Mouse (Mus musculus): Measurements from ENCODE around the gene Eif3i.
"Not testable (repeated sequence)": the region's sequence is repeated elsewhere in the genome, so short reads cannot be mapped to it uniquely, and the experiment has no call there.

Gene Eif3i

DNA sequence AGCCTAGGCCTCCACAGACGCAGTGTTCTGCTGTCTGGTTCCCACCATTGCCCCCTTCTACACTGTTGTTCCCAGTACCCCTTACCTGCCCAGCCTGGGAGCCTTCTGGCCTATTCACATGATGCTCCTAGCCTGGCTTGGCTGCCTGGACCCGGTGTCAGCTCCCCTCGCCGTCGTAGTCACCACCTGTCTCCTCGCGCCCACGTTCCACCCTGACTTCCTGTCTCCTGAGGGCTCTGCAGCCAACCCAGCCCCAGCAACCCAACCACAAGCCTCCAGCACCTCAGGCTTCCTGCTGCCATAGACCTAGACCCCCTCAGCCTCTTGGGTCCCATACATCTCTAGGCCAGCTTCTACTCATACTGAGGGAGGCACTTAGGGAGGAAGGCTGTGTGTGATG is 27.0 kb downstream of the Eif3i start, which contains the start of gene Lck:
Gene Lck (minus strand): TSS at position 212 of the 400 bp plus-strand sequence.
- DNase-seq (ENCODE audit: low read depth) = no peak

GRCm38 (mm10) chr4:129573093-129573370 is 27.4 kb downstream of the Eif3i start:
- DNase-seq (ENCODE audit: low read depth) = no peak

DNA sequence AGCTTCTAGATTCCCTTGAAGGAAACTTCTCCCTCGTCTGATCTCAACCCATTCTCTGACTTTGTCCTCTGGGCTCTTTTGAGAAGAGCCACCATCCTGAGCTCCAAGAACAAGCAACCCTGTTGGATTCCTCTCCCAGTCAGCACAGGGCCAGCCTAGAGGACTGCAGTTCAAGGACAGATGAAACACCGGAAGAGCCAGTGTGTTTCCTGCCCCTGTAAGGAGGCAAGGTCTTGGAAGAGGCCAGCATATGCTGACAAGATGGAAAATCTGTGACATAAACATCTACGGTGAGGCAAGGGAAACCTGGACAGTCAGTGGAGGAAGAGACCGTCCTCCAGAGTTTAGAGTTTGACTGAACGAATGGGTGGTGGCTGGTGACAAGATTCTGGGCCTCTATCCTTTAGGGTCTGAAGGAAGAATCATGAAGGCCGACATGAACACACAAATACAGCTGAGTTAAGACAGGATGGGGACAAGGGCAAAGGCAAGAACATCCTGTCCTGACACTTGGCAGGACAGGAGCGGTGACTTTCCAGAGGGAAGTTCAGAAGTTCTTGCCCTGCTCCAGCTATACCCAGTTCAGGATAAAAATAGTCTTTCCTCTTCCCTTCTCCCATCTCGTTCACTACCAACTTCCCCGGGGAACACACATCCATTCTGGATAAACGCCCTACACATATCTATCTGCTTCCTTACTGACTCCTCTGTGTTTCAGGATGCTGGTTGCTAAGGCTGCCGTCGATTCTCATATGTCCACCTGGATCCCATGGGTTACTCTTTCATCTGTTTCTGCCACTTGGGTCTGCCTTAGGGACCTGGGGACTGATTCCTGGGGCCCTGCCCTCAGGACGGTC is 28.0 kb downstream of the Eif3i start:
- DNase-seq (ENCODE audit: low read depth) = no peak

DNA sequence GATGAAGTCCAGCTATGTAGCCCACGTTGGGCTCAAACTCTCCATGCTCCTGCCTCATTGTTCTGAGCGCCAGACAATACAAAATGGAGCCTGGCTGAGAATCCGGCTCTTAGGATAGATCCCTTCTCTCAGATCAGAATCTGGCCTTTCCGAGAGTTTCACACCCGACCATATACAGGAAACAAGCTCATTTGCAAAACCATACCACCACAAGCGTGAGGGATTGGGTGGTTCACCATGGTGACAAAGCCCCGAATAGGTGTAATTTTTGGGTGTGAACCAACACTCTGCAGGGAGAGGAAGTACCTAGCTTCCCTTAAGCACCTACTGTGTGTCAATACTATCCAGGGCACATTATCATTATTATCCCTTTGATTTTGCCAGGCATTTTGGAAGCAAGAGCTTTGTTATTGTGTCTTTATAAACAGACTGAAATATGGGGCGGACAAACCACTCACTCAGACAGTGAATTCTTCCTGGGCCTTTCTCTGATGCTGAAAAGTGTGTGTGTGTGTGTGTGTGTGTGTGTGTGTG is 28.8 kb downstream of the Eif3i start:
- DNase-seq (ENCODE audit: low read depth) = no peak

- no peak for DNase-seq (ENCODE audit: low read depth)
Measured at GRCm38 (mm10) chr4:129570028-129570427, 30.4 kb downstream of the Eif3i start.

DNA sequence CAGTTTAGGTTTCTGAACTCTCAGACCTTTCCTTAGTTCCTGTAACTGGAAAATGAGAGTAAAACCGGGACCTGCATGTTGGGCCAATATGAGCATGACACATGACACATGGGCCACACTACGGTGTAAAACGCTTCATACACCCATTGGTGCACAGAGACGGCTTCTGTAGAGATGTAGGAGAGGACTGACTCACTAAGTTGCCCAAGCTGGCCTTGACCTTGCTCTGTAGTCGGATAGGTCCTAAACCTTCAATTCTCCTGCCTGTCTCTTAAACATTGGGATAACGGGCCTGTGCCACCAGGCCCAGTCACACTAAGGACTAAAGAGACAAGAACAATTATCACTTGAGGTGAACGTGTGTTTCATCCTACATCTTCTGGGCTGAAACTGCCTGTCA is 32.1 kb downstream of the Eif3i start:
- DNase-seq (ENCODE audit: low read depth) = no peak

DNA sequence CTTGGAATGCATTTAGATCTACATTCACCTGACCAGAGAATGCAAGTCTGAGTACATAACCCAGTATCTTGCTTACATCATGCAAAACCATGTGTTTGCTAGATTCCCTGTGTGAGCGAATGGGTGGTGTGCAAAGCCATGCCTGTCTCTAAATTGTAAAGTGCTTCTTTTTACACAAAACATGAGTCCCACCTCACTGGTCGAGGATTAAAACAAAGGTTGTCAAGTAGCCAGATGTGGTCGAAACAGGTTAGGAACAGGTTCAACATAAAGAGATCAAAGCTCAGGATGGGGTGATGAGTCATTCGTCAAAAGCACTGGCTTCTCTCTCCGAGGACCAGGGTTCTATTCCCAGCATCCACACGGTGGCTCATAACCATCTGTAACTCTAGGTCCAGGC is 35.3 kb downstream of the Eif3i start:
- DNase-seq (ENCODE audit: low read depth) = no peak

DNA sequence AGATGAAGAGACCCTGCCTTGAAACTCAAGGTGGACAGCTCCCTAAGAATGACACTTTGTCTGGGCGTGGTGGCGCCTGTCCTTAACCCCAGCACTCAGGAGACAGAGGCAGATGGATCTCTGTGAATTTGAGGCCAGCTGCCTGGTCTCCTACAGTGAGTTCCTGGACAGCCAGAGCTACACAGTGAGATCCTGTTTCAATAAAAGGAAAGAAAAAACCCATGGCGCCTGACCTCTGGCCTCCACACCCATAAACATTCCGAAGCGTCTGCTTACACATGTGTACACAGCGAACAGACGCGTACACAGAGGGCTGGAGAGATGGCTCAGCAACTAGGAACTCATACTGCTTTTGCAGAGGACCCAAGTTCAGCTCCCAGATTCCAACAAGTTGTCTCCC is 36.7 kb downstream of the Eif3i start:
- no peak for DNase-seq (ENCODE audit: low read depth)

DNA sequence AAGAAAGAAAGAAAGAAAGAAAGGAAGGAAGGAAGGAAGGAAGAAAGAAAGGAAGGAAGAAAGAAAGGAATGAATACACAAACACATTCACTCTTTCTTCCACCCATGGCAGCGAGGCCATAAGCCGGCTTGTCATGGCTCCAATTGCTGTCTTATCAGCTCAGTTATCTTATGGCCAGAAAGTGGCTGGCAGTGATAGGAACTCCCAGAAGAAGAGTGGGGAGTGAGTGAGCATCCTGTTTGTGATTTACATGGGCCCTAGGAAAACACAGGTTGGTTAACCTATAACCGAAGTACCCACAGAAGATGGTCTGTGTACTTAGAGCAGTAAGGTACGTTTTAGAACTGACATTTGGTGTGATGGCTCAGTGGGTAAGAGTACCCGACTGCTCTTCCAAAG is 39.3 kb downstream of the Eif3i start:
- no peak for DNase-seq (ENCODE audit: low read depth)

GRCm38 (mm10) chr4:129558321-129558955 is 42.0 kb downstream of the Eif3i start:
- DNase-seq (ENCODE audit: low read depth) = no peak

DNA sequence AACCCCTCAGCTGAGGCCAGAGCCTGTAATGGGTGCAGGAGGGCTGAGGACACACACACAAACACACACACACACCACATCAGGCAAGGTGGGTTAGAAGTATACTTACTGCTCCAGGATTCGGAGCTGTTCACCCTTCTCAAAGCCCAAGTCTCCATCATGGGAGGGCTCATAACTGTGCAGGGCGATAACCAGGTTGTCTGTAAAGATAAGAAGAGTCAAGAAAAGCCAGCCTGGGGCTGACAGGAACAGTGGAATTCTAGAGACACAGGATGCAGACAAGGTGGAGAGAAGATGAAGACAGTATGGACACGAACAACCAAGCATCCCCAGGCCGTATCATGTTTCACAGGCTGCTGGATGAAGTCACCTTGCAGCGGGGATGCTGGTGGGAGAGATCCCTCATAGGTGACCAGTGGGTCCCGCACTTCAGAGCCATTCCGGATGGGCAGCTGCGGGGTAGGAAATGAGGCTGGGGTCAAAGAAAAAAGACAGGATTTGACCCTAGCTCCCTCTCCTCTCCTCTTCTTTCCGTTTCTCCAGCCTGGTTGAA is 43.1 kb downstream of the Eif3i start:
- DNase-seq (ENCODE audit: low read depth) = peak; percentile 82

DNA sequence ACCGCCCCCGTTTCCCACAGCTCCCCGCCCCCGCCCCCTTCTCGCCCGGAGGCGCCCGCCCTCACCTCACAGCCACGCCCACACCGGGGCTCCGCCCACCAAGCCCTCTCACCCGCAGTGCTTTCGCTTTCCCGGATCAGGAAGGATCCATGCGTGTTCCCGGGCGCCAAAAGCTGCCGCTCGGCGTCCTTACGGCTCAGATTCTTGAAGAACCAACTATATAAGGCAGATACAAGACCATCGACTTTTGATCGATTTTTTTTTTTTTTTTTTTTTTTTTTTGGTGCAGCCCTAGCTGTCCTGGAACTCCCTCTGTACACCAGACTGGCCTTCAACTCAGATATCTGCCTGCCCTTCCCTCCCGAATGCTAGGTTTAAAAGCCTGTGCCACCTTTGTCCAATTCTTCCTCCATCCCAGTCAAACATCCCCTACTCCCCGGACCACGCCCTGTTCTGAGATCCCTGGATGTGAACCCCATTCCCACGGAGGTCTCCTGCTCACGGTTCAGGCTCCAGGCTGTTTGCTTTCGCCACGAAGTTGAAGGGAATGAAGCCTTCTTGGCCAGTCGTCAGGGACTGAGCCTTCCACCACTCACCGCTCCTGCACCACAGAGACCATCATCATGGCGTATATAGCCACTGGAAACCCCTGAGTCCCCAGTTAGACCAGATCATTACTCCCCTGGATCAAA is 43.8 kb downstream of the Eif3i start:
- peak; percentile 77 for DNase-seq (ENCODE audit: low read depth)

DNA sequence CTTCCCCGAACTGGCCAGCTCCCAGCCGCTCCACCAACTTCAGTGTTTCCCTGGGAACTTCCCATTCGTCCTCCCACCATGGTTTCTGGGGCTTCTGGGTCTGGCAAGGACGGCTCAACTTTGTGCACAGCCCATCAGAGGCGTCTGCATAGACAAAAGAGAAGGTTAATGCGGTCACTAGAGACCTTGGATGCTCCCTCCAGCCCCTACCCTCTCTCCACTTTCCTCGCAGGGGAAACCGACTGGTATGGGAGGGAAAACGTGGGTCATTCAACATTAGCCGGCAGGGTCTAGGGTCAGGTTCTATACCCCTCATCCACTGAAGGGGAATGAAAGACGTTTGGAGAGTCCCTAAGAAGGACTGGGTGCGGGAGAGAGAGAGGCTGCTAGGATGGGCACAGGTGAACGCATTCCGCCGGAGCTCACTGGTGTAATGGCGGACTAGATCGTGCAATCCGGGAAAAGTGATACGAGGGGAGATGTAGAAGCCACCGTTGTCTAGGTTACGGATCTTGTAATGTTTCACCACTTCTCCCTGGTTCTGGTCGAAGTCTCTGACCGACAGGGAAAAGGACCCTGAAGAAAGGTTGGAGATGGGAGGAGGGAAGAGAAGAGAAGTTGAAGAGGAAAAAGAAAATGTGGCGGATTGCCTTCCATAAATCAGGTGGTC is 44.5 kb downstream of the Eif3i start:
- no peak for DNase-seq (ENCODE audit: low read depth)

DNA sequence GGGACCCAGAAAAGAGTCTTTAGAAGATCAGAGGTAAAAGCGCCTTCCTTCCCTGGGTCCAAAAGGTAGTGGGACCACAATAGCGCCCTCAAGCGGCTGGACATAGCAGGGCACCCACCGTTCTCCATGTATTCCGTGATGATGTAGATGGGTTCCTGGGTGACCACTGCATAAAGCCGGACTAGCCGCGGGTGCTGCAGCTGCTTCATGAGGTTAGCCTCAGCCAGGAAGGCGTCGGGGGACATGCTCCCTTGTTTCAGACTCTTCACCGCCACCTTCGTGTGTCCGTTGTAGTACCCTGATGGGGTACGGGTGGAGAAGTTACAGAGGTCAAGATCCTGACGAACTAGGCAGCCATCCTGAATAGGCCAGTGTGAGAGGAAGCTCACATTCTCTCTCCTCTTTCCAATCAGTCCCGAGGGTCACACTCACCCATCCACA is 45.0 kb downstream of the Eif3i start:
- DNase-seq (ENCODE audit: low read depth) = peak; percentile 65

- not testable (repeated sequence) for DNase-seq (ENCODE audit: low read depth)
Measured at GRCm38 (mm10) chr4:129554512-129554911, 45.9 kb downstream of the Eif3i start.

- DNase-seq (ENCODE audit: low read depth) = no peak
Measured at GRCm38 (mm10) chr4:129550295-129550694, 50.2 kb downstream of the Eif3i start.

GRCm38 (mm10) chr4:129549306-129549705 is 51.1 kb downstream of the Eif3i start:
- DNase-seq (ENCODE audit: low read depth) = no peak

DNA sequence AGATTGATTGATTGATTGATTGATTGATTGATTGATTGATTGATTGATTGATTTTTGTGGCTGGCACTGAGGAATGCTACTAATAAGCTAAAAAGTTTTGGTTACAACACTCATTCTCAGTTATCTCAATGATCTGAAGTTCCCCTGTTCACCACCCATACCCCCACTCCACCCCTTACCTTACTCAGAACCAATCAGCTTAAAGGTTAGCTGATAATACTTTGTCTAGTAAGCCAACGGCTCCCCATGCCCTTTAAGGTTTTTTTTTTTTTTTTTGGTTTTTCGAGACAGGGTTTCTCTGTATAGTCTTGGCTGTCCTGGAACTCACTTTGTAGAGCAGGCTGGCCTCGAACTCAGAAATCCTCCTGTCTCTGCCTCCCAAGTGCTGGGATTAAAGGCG is 52.8 kb downstream of the Eif3i start:
- not testable (repeated sequence) for DNase-seq (ENCODE audit: low read depth)

DNA sequence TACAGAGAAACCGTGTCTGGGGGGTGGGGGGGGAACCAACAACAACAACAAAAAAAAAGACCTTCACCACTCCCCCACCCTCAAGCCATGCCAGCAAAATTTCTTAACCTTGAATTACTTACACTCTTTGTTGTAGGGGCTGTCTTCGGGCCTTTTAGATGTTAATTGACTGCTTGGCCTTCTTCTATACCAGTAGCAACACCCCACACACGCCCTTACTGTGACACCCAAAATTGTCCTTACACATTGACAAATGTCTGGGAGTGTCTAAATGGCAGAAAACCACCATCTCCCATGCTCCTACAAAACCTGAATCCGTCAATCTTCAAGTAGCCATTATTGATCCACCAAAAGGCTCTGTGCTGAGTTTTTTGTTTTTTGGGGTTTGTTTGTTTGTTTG is 56.3 kb downstream of the Eif3i start:
- no peak for DNase-seq (ENCODE audit: low read depth)

- DNase-seq (ENCODE audit: low read depth) = peak; percentile 96
Measured at GRCm38 (mm10) chr4:129542592-129543141, 57.8 kb downstream of the Eif3i start, which contains the start of gene Hdac1. Gene Hdac1, minus strand, starts transcription at chr4:129542713.

Measured in c-Kit-positive CD71-positive TER-119-negative erythroid progenitor cells, embryonic 14.5 days (primary cell).